Mouse (Mus musculus) CH12.LX (cell line): ENCODE measurements around the gene Mcrip1. TPM values are rescaled to one million over a fixed set of nuclear protein-coding genes. Genes with fewer than 3 reads are reported as not detected.

Experiments used
- DNase-seq: peaks from one replicate; pipeline ENCODE4 v3.0.0-alpha.2; 2013; ENCODE audit errors: extremely low read depth
- H3K27ac ChIP-seq: 2 replicates; pipeline ENCODE4 v1.5.1; 2012; ENCODE audit warnings: low read depth, mild to moderate bottlenecking, control low read depth, moderate library complexity; ENCODE audit not compliant: insufficient read depth
- H3K27me3 ChIP-seq: replicated peaks from 2 replicates; pipeline ENCODE3; 2012; ENCODE audit warnings: inconsistent platforms
- H3K36me3 ChIP-seq, 2 experiments: replicated peaks in 1 of 2; 2 replicates each; pipeline versions ENCODE3 to v1.6.1; 2012; ENCODE audit warnings: inconsistent platforms in 1 of 2, low read length in 1 of 2, mild to moderate bottlenecking in 1 of 2, mixed read lengths in 1 of 2, moderate library complexity in 1 of 2; ENCODE audit not compliant: control insufficient read depth in 1 of 2, insufficient read depth in 1 of 2
- H3K4me1 ChIP-seq, 2 experiments: 2 replicates each; pipeline ENCODE4 v1.6.1; 2012; ENCODE audit warnings: inconsistent platforms in 1 of 2, moderate library complexity in 1 of 2; ENCODE audit not compliant: insufficient read depth in 2 of 2, control insufficient read depth in 1 of 2
- H3K4me2 ChIP-seq: 2 replicates; pipeline ENCODE4 v1.6.1; 2012; ENCODE audit warnings: low read depth, mild to moderate bottlenecking, control low read depth; ENCODE audit not compliant: poor library complexity, insufficient read depth, severe bottlenecking
- H3K4me3 ChIP-seq, 3 experiments: fragments of 150-350 bp in 1 of 3; sonication (generic) in 1 of 3; replicated peaks in 1 of 3; 2 replicates each; pipeline versions ENCODE3 to v1.5.1; 2011 to 2012; ENCODE audit warnings: low read depth in 2 of 3, low read length in 2 of 3, mild to moderate bottlenecking in 2 of 3, moderate library complexity in 2 of 3, control low read depth in 1 of 3, improper control_type of control experiment in 1 of 3, inconsistent platforms in 1 of 3, mixed read lengths in 1 of 3; ENCODE audit not compliant: poor library complexity in 1 of 3
- H3K79me2 ChIP-seq: replicated peaks from 2 replicates; pipeline ENCODE4 v1.6.1; 2012; ENCODE audit warnings: mild to moderate bottlenecking, moderate library complexity; ENCODE audit not compliant: control insufficient read depth, poor library complexity, insufficient read depth, severe bottlenecking; ENCODE audit errors: extremely low read depth
- H3K9ac ChIP-seq: 2 replicates; pipeline ENCODE4 v1.6.1; 2012; ENCODE audit warnings: low read depth, mild to moderate bottlenecking, control low read depth, moderate library complexity; ENCODE audit not compliant: insufficient read depth
- H3K9me3 ChIP-seq: replicated peaks from 2 replicates; pipeline ENCODE3; 2012; ENCODE audit warnings: low read length, inconsistent platforms, mixed read lengths
- CHD2 ChIP-seq: IDR thresholded peaks from 2 replicates; pipeline ENCODE4 v1.6.1; 2011; ENCODE audit warnings: low read length, improper control_type of control experiment
- CTCF ChIP-seq, 2 experiments: IDR thresholded peaks in 1 of 2; conservative IDR thresholded peaks in 1 of 2; 2 replicates each; pipeline ENCODE4 v1.5.1; 2011 to 2012; ENCODE audit warnings: low read depth in 2 of 2, low read length in 2 of 2, improper control_type of control experiment in 1 of 2, inconsistent platforms in 1 of 2, mild to moderate bottlenecking in 1 of 2, moderate library complexity in 1 of 2
- E2F4 ChIP-seq: IDR thresholded peaks from 2 replicates; pipeline ENCODE4 v1.6.1; 2011; ENCODE audit warnings: low read depth, low read length, improper control_type of control experiment; ENCODE audit not compliant: insufficient replicate concordance
- ELF1 ChIP-seq: IDR thresholded peaks from 2 replicates; pipeline ENCODE4 v1.6.1; 2014; ENCODE audit warnings: low read depth, mild to moderate bottlenecking, inconsistent platforms, low read length, improper control_type of control experiment
- EP300 ChIP-seq: IDR thresholded peaks from 2 replicates; pipeline ENCODE4 v1.6.1; 2011; ENCODE audit warnings: low read length, improper control_type of control experiment
- GABPA ChIP-seq: IDR thresholded peaks from 2 replicates; pipeline ENCODE4 v1.6.1; 2012; ENCODE audit warnings: low read depth, low read length, improper control_type of control experiment, inconsistent platforms; ENCODE audit not compliant: insufficient replicate concordance
- JUND ChIP-seq: conservative IDR thresholded peaks from 2 replicates; pipeline ENCODE4 v1.6.1; 2011; ENCODE audit warnings: low read depth, low read length, improper control_type of control experiment
- MAFK ChIP-seq: IDR thresholded peaks from 2 replicates; pipeline ENCODE4 v1.6.1; 2011; ENCODE audit warnings: low read length, improper control_type of control experiment; ENCODE audit not compliant: insufficient replicate concordance
- MAX ChIP-seq: IDR thresholded peaks from 2 replicates; pipeline ENCODE4 v1.6.1; 2011; ENCODE audit warnings: low read length, improper control_type of control experiment
- MEF2A ChIP-seq: IDR thresholded peaks from 2 replicates; pipeline ENCODE4 v1.6.1; 2014; ENCODE audit warnings: low read depth, mild to moderate bottlenecking, inconsistent platforms, low read length, improper control_type of control experiment, borderline replicate concordance
- MYC ChIP-seq: IDR thresholded peaks from 2 replicates; pipeline ENCODE4 v1.6.1; 2011; ENCODE audit warnings: low read depth, mild to moderate bottlenecking, improper control_type of control experiment, low read length
- NELFE ChIP-seq: IDR thresholded peaks from 2 replicates; pipeline ENCODE4 v1.6.1; 2011; ENCODE audit warnings: low read depth, low read length, improper control_type of control experiment
- RCOR1 ChIP-seq: conservative IDR thresholded peaks from 2 replicates; pipeline ENCODE4 v1.6.1; 2012; ENCODE audit warnings: low read depth, mild to moderate bottlenecking, inconsistent platforms, low read length, improper control_type of control experiment
- USF1 ChIP-seq: IDR thresholded peaks from 2 replicates; pipeline ENCODE4 v1.6.1; 2014; ENCODE audit warnings: low read depth, mild to moderate bottlenecking, inconsistent platforms, low read length, improper control_type of control experiment
- USF2 ChIP-seq: conservative IDR thresholded peaks from 2 replicates; pipeline ENCODE4 v1.6.1; 2011; ENCODE audit warnings: low read depth, low read length, improper control_type of control experiment
- ZKSCAN1 ChIP-seq: IDR thresholded peaks from 2 replicates; pipeline ENCODE4 v1.6.1; 2012; ENCODE audit warnings: low read depth, inconsistent platforms, low read length, improper control_type of control experiment, borderline replicate concordance
- ZMIZ1 ChIP-seq: IDR thresholded peaks from 2 replicates; pipeline ENCODE4 v1.6.1; 2012; ENCODE audit warnings: low read depth, mild to moderate bottlenecking, inconsistent platforms, low read length, improper control_type of control experiment
- dilution Hi-C: fragments of 300-500 bp; cut with MboI; formaldehyde crosslinking; loops from 2 replicates; pipeline ENCODE4 v1.14.3; 2020; ENCODE audit warnings: low sequenced_read_pairs; ENCODE audit not compliant: extremely low pct_unique_long_range_greater_than_20kb, extremely low pct_ligation_motif_present
- in situ Hi-C: fragments of 300-500 bp; cut with MboI; formaldehyde crosslinking; loops from 3 replicates; pipeline ENCODE4 v1.14.3; 2019; ENCODE audit warnings: low sequenced_read_pairs, low pct_ligation_motif_present, low pct_unique_long_range_greater_than_20kb, mixed read lengths
- polyA plus RNA-seq: library from polyadenylated mRNA; unstranded; fragments of >175 nt; gene quantifications from 2 replicates; pipeline ENCODE4 v1.2.1, GENCODE M21; 2012; ENCODE audit warnings: low read depth; ENCODE audit not compliant: insufficient read length
- total RNA-seq, 2 experiments: library from RNA; depleted of rRNA; stranded (reverse); fragments of 300-350 nt in 1 of 2; fragments of >200 nt in 1 of 2; gene quantifications; 2 replicates each; pipeline ENCODE4 v1.2.3; 2012 to 2014

The Mcrip1 gene
- total and polyA plus RNA-seq, 3 experiments: 39.6 to 66.5 (median 46.2) TPM

DNA sequence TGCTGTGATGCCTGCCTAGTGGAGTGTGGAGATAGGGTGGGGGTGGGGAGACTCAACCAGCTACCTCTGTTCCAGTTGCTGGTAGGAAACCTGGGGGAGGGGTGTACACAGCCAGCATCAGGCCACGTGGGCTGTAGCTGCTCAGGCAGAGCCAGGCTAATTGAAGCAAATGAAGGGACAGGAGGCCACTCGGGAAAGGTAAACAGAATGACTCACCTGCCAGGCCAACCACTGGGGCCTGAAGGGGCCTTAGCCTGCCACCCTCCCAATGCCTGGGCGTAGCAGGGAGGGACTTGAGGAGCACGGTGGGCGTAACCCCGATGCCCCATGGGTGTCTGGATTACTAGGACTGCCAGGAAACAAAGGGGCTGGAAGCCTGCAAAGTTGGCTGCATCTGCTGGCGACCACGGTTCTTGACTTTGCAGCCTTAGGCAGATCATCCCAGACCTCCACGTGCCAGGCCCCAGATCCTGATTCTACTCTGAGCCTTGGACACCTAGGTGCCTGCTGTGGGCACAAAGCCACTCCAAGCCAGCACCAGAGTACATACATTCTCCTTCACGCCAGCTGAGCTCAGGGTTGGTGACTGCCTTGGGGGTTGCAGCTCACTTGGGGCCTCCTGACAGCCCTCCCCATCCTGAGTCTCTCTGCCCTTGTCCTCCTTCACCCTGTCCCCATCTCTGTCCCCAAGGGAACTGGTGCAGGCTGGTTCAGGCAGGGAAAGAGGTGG is 10.1 kb downstream of the Mcrip1 start:
- Histone ChIP-seq H3K36me3 (peaks cover 24 to 35% of the 10 kb centered on the region in 2 experiments), H3K27me3 (peaks cover 8% of the 10 kb centered on the region), H3K4me3 (peak overlapping the region in 1 of 3 experiments; percentile 4), H3K9me3 (no peaks in the 10 kb centered on the region), H3K27ac (no peak overlapping the region), H3K4me1 (peaks cover 27 to 37% of the 10 kb centered on the region in 2 experiments), H3K9ac (no peak overlapping the region), H3K4me2 (no peak overlapping the region), H3K79me2 (no peaks in the 10 kb centered on the region)
- TF ChIP-seq MYC (peak; percentile 74; the same call in 1 of the 2 replicates), GABPA (no peak), MEF2A (no peak), CTCF (conservative IDR thresholded peaks at IDR 0.05 in 1 of 2, IDR thresholded peaks at IDR 0.05 in 1 of 2; ENCODE audit: low read depth in 2 of 2, low read length in 2 of 2) (no peak), E2F4 (no peak), ELF1 (no peak), USF2 (peak; percentile 44), USF1 (peak; percentile 65), ZKSCAN1 (no peak), CHD2 (peak; percentile 82; the same call in 1 of the 2 replicates), MAX (peak; percentile 88), RCOR1 (no peak), NELFE (no peak)
- dilution Hi-C loops (no loop called here), in situ Hi-C loops (no loop called here)
- peak; percentile 72 for DNase-seq

DNA sequence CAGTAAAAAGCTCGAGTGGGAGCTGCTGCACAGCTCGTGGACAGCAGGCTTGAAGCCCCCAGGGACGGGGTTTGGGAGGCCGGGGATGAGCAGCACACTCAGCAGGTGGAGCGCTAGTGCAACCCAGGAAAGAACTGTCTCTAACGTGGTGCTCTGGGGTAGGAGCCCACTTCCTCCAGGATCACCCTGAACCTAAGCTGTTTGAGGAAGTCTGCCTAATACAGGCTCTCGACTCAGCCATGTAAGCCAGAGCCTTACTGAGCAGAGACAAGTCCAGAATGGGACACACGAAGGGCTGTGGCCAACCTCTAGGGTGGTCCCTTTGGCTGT is 10.6 kb downstream of the Mcrip1 start:
- Histone ChIP-seq H3K4me1 (peaks cover 27 to 37% of the 10 kb centered on the region in 2 experiments), H3K4me2 (no peak overlapping the region)

More for the DNA sequence above, 10.6 kb downstream of the Mcrip1 start:
- H3K9me3 ChIP-seq: no peaks in the 10 kb centered on the region
- H3K9ac ChIP-seq: no peak overlapping the region
- peaks cover 13% of the 10 kb centered on the region for H3K27me3 ChIP-seq
- peaks cover 19 to 30% of the 10 kb centered on the region in 2 experiments for H3K36me3 ChIP-seq
- dilution Hi-C loops (no loop called here), in situ Hi-C loops (no loop called here)
- H3K4me3 ChIP-seq: no peak overlapping the region
- TF ChIP-seq MAFK: no peak
- no peak for TF ChIP-seq ZMIZ1
- no peak for TF ChIP-seq ZKSCAN1
- no peak for TF ChIP-seq CHD2
- no peak; the same call in 1 of the 2 replicates for TF ChIP-seq EP300
- no peak for TF ChIP-seq JUND
- TF ChIP-seq, all 38 proteins: peak for 0
- Histone ChIP-seq H3K79me2 (no peaks in the 10 kb centered on the region), H3K27ac (no peak overlapping the region)
- DNase-seq: no peak
